In the genomic region with DNA sequence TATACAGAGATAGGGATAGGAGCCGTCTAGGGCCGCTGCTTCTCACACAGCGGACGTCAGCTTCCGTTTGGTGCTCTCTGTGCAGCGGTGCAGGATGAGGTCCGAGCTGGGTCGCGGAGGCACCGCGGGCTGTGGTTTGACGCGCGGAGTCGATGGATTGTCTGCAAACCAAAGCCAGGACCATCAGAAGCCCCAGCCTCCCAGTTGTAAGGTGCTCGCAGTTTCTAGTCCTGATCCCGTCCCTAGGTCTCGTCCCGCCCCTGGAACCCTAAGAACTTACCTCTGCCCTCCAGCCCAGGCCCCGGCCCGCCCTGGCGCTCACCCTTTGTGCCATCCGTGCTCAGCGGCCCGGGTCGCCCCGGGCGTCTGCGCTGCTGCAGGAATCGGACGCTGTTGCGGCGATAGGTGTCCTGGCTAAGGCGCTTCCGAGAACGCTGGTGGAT, we compare ENCODE assay signal across 8 mouse cellular contexts. TPM values are rescaled to one million over a fixed set of nuclear protein-coding genes. Genes with fewer than 3 reads are reported as not detected.
DNase-seq lines count a peak whose midpoint lies in the region; ATAC-seq lines count a peak whose summit lies in the region.

No protein-coding gene starts in this region.

- peaks cover 12% of the 10 kb centered on the region for H3K36me3 ChIP-seq in heart, embryonic 13.5 days
- peaks cover 5% of the 10 kb centered on the region for H3K36me3 ChIP-seq in hindbrain, embryonic 14.5 days (replicated peaks; ENCODE audit: control insufficient read depth, insufficient read depth)
- peaks cover 8% of the 10 kb centered on the region for H3K36me3 ChIP-seq in midbrain, embryonic 14.5 days (ENCODE audit: control insufficient read depth, insufficient read depth, low read length)

- peak overlapping the region; percentile 84 for H3K4me2 ChIP-seq in heart, embryonic 13.5 days
- H3K4me2 ChIP-seq in hindbrain, embryonic 14.5 days (replicated peaks): peak overlapping the region; percentile 51
- H3K4me2 ChIP-seq in midbrain, embryonic 14.5 days (ENCODE audit: low read length): peak overlapping the region; percentile 65

- WGBS in heart, embryonic 13.5 days: 4% methylated on average over 36 of the region's 36 CpGs
- 1% methylated on average over 36 of the region's 36 CpGs for whole genome bisulfite sequencing in hindbrain, embryonic 14.5 days
- WGBS in midbrain, embryonic 14.5 days: 1% methylated on average over 36 of the region's 36 CpGs

- peaks cover 2% of the 10 kb centered on the region; the same call in 1 of the 2 replicates for H3K9me3 ChIP-seq in heart, embryonic 13.5 days
- H3K9me3 ChIP-seq in hindbrain, embryonic 14.5 days (ENCODE audit: control insufficient read depth, low read length): no peaks in the 10 kb centered on the region
- H3K9me3 ChIP-seq in midbrain, embryonic 14.5 days (ENCODE audit: control insufficient read depth, low read length): no peaks in the 10 kb centered on the region

- H3K4me3 ChIP-seq in heart, embryonic 13.5 days: peak overlapping the region; percentile 48
- H3K4me3 ChIP-seq in brown adipose tissue, adult 24 weeks (ENCODE audit: insufficient read depth, low read depth, low read length): 0 out of 2 replicates have a peak overlapping the region, but pooled peaks have one; percentile 10
- H3K4me3 ChIP-seq in hindbrain, embryonic 14.5 days (replicated peaks; ENCODE audit: low read length): peak overlapping the region; percentile 17
- H3K4me3 ChIP-seq in midbrain, embryonic 14.5 days (replicated peaks; ENCODE audit: low read depth, low read length): peak overlapping the region; percentile 30

- DNase-seq in heart, postnatal 4 days: no peak
- no peak for DNase-seq in hindbrain, embryonic 14.5 days (ENCODE audit: low spot score)
- peak; percentile 51 for DNase-seq in midbrain, embryonic 14.5 days
- no peak for DNase-seq in cerebellum, adult 18-20 months
- DNase-seq in gastrocnemius, postnatal 4 days (ENCODE audit: low spot score in 2 of 2): no peak
- DNase-seq in ovary, postnatal 10 days (ENCODE audit: low spot score): no peak

- H3K9ac ChIP-seq in heart, embryonic 13.5 days: peak overlapping the region; percentile 78
- peak overlapping the region; percentile 16 for H3K9ac ChIP-seq in hindbrain, embryonic 14.5 days
- peak overlapping the region; percentile 55; the same call in 1 of the 2 replicates for H3K9ac ChIP-seq in midbrain, embryonic 14.5 days (replicated peaks; ENCODE audit: low read length)

- H3K4me1 ChIP-seq in heart, embryonic 13.5 days: peaks cover 19% of the 10 kb centered on the region
- H3K4me1 ChIP-seq in brown adipose tissue, adult 24 weeks (ENCODE audit: control insufficient read depth, insufficient read depth, insufficient read length, low read length): 0 out of 2 replicates have a peak, but pooled peaks cover 6% of the 10 kb centered on the region
- no peaks in the 10 kb centered on the region; the same call in 1 of the 2 replicates for H3K4me1 ChIP-seq in hindbrain, embryonic 14.5 days (replicated peaks; ENCODE audit: control insufficient read depth, insufficient read depth, low read length)
- peaks cover 4% of the 10 kb centered on the region; the same call in 1 of the 2 replicates for H3K4me1 ChIP-seq in midbrain, embryonic 14.5 days (ENCODE audit: control insufficient read depth, insufficient read depth, low read length)

- H3K27ac ChIP-seq in heart, embryonic 13.5 days (replicated peaks): no peak overlapping the region
- no peak overlapping the region for H3K27ac ChIP-seq in brown adipose tissue, adult 24 weeks (replicated peaks; ENCODE audit: low read depth, low read length)
- no peak overlapping the region for H3K27ac ChIP-seq in hindbrain, embryonic 14.5 days
- H3K27ac ChIP-seq in midbrain, embryonic 14.5 days (replicated peaks; ENCODE audit: low read depth, low read length): no peak overlapping the region

- H3K27me3 ChIP-seq in heart, embryonic 13.5 days (replicated peaks): peaks cover 32% of the 10 kb centered on the region
- peaks cover 13% of the 10 kb centered on the region for H3K27me3 ChIP-seq in hindbrain, embryonic 14.5 days (ENCODE audit: control insufficient read depth, insufficient read depth, low read length)
- peaks cover 8% of the 10 kb centered on the region for H3K27me3 ChIP-seq in midbrain, embryonic 14.5 days (ENCODE audit: control insufficient read depth, insufficient read depth, low read length)

- ATAC-seq in heart, embryonic 13.5 days (ENCODE audit: extremely low read depth, insufficient number of reproducible peaks, low FRiP score, low TSS enrichment): no peak
- ATAC-seq in hindbrain, embryonic 14.5 days (ENCODE audit: low FRiP score): no peak
- no peak for ATAC-seq in midbrain, embryonic 14.5 days (ENCODE audit: low FRiP score, low TSS enrichment)

RNA-seq across cellular contexts. Expression of gene Ncf1, which starts 7.7 kb away (rescaled TPM):
- 2.7 and 3.1 TPM in 2 replicates for polyA plus RNA-seq in heart, embryonic 13.5 days (2015; fragmentation: Nextera tagmentation; extraction: Ambion mirVana)
- 1 to 10 TPM; 2.1 to 2.5 TPM for total RNA-seq in heart, postnatal 4 days (2021)
- 1.9 and 3.1 TPM in 2 replicates for polyA plus RNA-seq in brown adipose tissue, adult 24 weeks (2012; ENCODE audit: insufficient read depth, insufficient read length, missing spikeins)
- 2.3 and 2.6 TPM in 2 replicates for polyA plus RNA-seq in hindbrain, embryonic 14.5 days (2014; fragmentation: Nextera tagmentation; extraction: Ambion mirVana)
- polyA plus RNA-seq in midbrain, embryonic 14.5 days (2014; fragmentation: Nextera tagmentation; extraction: Ambion mirVana): 0.69 and 2.8 TPM in 2 replicates
- total RNA-seq in gastrocnemius, postnatal 4 days (2021): 1 to 10 TPM; 6.4 to 7.7 TPM

RNA-seq across cellular contexts. Expression of gene Gtf2ird2, which starts 37.9 kb away (rescaled TPM):
- 5.8 and 6.3 TPM in 2 replicates for polyA plus RNA-seq in heart, embryonic 13.5 days (2015; fragmentation: Nextera tagmentation; extraction: Ambion mirVana)
- total RNA-seq in heart, postnatal 4 days (2021): 1 to 10 TPM; 6.9 to 9.3 TPM
- 1.4 and 2.6 TPM in 2 replicates for polyA plus RNA-seq in brown adipose tissue, adult 24 weeks (2012; ENCODE audit: insufficient read depth, insufficient read length, missing spikeins)
- polyA plus RNA-seq in hindbrain, embryonic 14.5 days (2014; fragmentation: Nextera tagmentation; extraction: Ambion mirVana): 11.6 and 13.5 TPM in 2 replicates
- polyA plus RNA-seq in midbrain, embryonic 14.5 days (2014; fragmentation: Nextera tagmentation; extraction: Ambion mirVana): 12.9 and 13.4 TPM in 2 replicates
- 10 to 100 TPM in 1 of 2 experiments, 1 to 10 TPM in 1; 9.8 to 10.3 TPM for total RNA-seq in gastrocnemius, postnatal 4 days (2021)

RNA-seq across cellular contexts. Expression of gene Rcc1l, which starts 45.2 kb away (rescaled TPM):
- polyA plus RNA-seq in heart, embryonic 13.5 days (2015; fragmentation: Nextera tagmentation; extraction: Ambion mirVana): 24.3 and 25.4 TPM in 2 replicates
- total RNA-seq in heart, postnatal 4 days (2021): 10 to 100 TPM; 26.9 to 30.6 TPM
- 8.2 and 16.1 TPM in 2 replicates for polyA plus RNA-seq in brown adipose tissue, adult 24 weeks (2012; ENCODE audit: insufficient read depth, insufficient read length, missing spikeins)
- 16.6 and 17.5 TPM in 2 replicates for polyA plus RNA-seq in hindbrain, embryonic 14.5 days (2014; fragmentation: Nextera tagmentation; extraction: Ambion mirVana)
- 16.2 and 22.8 TPM in 2 replicates for polyA plus RNA-seq in midbrain, embryonic 14.5 days (2014; fragmentation: Nextera tagmentation; extraction: Ambion mirVana)
- 10 to 100 TPM; 18.7 to 23.8 TPM for total RNA-seq in gastrocnemius, postnatal 4 days (2021)

Comparison
In these comparisons a context has a peak if more than half of its experiments do, and no peak if none do; other contexts are left out.
1. H3K9ac ChIP-seq: peak in every context shown above with its lines; median percentile 78 in heart, embryonic 13.5 days; 55 in midbrain, embryonic 14.5 days; 16 in hindbrain, embryonic 14.5 days.